Mouse (Mus musculus) heart, adult 2 months (tissue): ENCODE measurements around the gene Zcchc7.

Experiments used
- CTCF ChIP-seq: fragments of 200-600 bp; IDR thresholded peaks from 2 replicates; pipeline ENCODE4 v1.8.1; 2022; ENCODE audit warnings: antibody characterized with exemption, mild to moderate bottlenecking, moderate library complexity
- EP300 ChIP-seq: fragments of 200-500 bp; IDR thresholded peaks from 2 replicates; pipeline ENCODE4 v1.6.1; 2011; ENCODE audit warnings: low read depth, low read length, control low read depth; ENCODE audit not compliant: insufficient read depth
- POLR2A ChIP-seq: fragments of 200-500 bp; IDR thresholded peaks from 2 replicates; pipeline ENCODE4 v1.6.1; 2011; ENCODE audit warnings: mild to moderate bottlenecking, low read depth, low read length, control low read depth; ENCODE audit not compliant: insufficient read depth

DNA sequence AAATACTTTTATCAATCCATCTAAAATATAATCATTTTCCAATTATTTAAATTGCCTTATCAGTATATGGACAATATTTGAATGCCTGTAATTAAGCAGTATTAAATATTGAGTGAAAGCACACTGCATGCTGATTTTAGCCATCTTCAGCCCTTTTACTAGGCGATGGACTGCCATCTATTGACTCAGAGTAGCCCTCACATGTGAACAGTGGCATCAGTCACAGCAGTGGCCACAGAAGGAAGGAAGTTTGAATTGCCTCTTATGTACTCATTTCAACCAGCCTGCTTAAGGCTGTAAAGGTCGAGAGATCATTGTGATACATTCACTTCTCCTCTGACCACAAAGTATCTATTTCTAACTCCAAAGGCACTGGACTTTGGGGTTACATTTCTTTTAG lies 154.4 kb downstream of the Zcchc7 start:
- TF ChIP-seq CTCF: peak; percentile 66
- TF ChIP-seq EP300: no peak
- no peak for TF ChIP-seq POLR2A
